Mouse (Mus musculus): ENCODE measurements around the gene Aph1a. TPM values are rescaled to one million over a fixed set of nuclear protein-coding genes. Genes with fewer than 3 reads are reported as not detected.

Aph1a gene
- total RNA-seq, 2 experiments from 2014 or later, result 114 to 122 TPM

DNA sequence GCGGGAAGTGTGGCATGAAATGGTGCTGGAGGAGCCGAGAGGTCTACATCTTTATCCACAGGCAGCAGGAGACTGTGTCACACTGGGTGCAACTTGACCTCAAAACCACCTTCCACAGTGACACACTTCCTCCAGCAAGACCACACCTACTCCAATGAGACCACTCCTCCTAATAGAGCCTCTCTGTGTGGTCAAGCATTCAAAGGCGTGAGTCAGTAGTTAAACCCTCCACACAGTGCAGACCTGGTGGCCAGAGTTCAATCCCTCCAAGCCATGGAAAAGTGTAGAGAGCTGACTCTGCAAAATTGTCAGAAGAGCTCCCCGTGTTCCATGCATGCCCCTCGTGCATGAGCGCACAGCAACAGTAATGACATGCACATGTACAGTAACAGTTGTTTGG is 49.0 kb downstream of the Aph1a start:
- intact Hi-C loops (cut with DNase I), result no loop called here
- no peak for DNase-seq

- intact Hi-C loops (cut with DNase I), result no loop called here
These were observed 49.5 kb downstream of the Aph1a start for GRCm38 (mm10) chr3:95943226-95943625.

DNA sequence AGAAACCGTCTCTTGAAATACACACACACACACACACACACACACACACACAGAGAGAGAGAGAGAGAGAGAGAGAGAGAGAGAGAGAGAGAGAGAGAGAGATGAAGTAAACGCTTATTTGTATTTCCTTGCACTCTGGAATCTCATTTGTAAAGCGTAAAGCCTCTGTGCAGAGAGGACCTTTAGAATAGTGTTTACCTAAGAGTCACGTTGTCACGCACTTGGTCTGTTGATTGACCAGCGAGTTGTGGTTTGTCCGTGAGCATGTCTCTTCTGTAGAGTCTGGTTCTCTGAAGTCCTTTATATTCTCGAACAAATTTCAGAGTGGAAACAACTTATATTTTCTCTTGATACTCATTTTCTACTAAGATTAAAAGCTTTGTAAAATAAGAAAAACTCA is 51.0 kb downstream of the Aph1a start:
- intact Hi-C loops (cut with DNase I), result no loop called here
- no peak for DNase-seq

More at GRCm38 (mm10) chr3:95943226-95943625, 49.5 kb downstream of the Aph1a start:
- DNase-seq, result no peak

- DNase-seq, result no peak
- intact Hi-C loops (cut with DNase I), result no loop called here
These were observed 52.0 kb downstream of the Aph1a start for GRCm38 (mm10) chr3:95945731-95946240.

Other genes with a start within 250 kb of the Aph1a start
- 100 to 1,000 TPM; 151 to 156 TPM for gene Mcl1, start 235.2 kb upstream of the Aph1a start, total RNA-seq (2021)
- 10 to 100 TPM; 62.2 to 67.6 TPM for gene Adamtsl4, start 206.1 kb upstream of the Aph1a start, total RNA-seq (2021)
- 10 to 100 TPM; 59.4 to 60.0 TPM for gene Ecm1, start 154.4 kb upstream of the Aph1a start, total RNA-seq (2021)
- 10 to 100 TPM; 42.9 to 46.2 TPM for gene Tars2, start 133.8 kb upstream of the Aph1a start, total RNA-seq (2021)
- 10 to 100 TPM; 41.9 to 43.8 TPM for gene Rprd2, start 75.1 kb upstream of the Aph1a start, total RNA-seq (2021)
- 10 to 100 TPM; 17.6 to 21.3 TPM for gene Prpf3, start 38.1 kb upstream of the Aph1a start, total RNA-seq (2021)
- gene Mrps21, start 22.4 kb upstream of the Aph1a start, total RNA-seq (2021), result 100 to 1,000 TPM; 318 to 326 TPM
- 10 to 100 TPM in 1 of 2 experiments, 1 to 10 TPM in 1; 4.5 to 20.1 TPM for gene Ciart, start 11.7 kb upstream of the Aph1a start, total RNA-seq (2021)
- 10 to 100 TPM; 11.4 to 11.7 TPM for gene BC028528, start 2.0 kb upstream of the Aph1a start, total RNA-seq (2021)
- 100 to 1,000 TPM; 152 to 202 TPM for gene Car14, start 10.7 kb downstream of the Aph1a start, total RNA-seq (2021)
- gene Anp32e, start 35.3 kb downstream of the Aph1a start, total RNA-seq (2021), result 10 to 100 TPM; 82.7 to 85.9 TPM
- gene Plekho1, start 102.0 kb downstream of the Aph1a start, total RNA-seq (2021), result 10 to 100 TPM; 73.4 to 81.1 TPM
- gene Vps45, start 164.5 kb downstream of the Aph1a start, total RNA-seq (2021), result 10 to 100 TPM; 22.3 to 26.0 TPM
- gene Otud7b, start 210.6 kb downstream of the Aph1a start, total RNA-seq (2021), result 10 to 100 TPM; 56.7 to 67.6 TPM

All from heart, postnatal 36 days (tissue).